Mouse (Mus musculus) embryonic facial prominence, embryonic 14.5 days (tissue): ENCODE results near the gene Smg7. TPM values are rescaled to one million over a fixed set of nuclear protein-coding genes. Genes with fewer than 3 reads are reported as not detected.
A peak's percentile ranks its signal among the peaks of the same experiment; 100 is the strongest.
"Not testable (repeated sequence)": the region's sequence is repeated elsewhere in the genome, so short reads cannot be mapped to it uniquely, and the experiment has no call there.

Source experiments
- ATAC-seq: fragments of 200-750 bp; cut with Nextera tagmentation; 2 replicates; pipeline ENCODE4 v1.8.0; 2017; ENCODE audit warnings: low read depth, moderate number of reproducible peaks, moderate TSS enrichment
- DNase-seq: peaks from one replicate; pipeline ENCODE4 v3.0.0-alpha.2; 2015; ENCODE audit warnings: low spot score
- H3K27ac ChIP-seq: fragments of 300-500 bp; sonication (generic); replicated peaks from 2 replicates; pipeline ENCODE4 v1.5.1; 2014; ENCODE audit warnings: low read depth, mild to moderate bottlenecking, low read length, moderate library complexity
- H3K27me3 ChIP-seq: fragments of 300-500 bp; sonication (generic); replicated peaks from 2 replicates; pipeline ENCODE4 v1.6.1; 2014; ENCODE audit warnings: low read length; ENCODE audit not compliant: control insufficient read depth, insufficient read depth
- H3K36me3 ChIP-seq: fragments of 300-500 bp; sonication (generic); 2 replicates; pipeline ENCODE4 v1.6.1; 2014; ENCODE audit warnings: low read length, mixed read lengths; ENCODE audit not compliant: control insufficient read depth, insufficient read depth
- H3K4me1 ChIP-seq: fragments of 300-500 bp; sonication (generic); 2 replicates; pipeline ENCODE4 v1.6.1; 2014; ENCODE audit warnings: antibody characterized with exemption, low read length; ENCODE audit not compliant: control insufficient read depth, insufficient read depth
- H3K4me2 ChIP-seq: fragments of 300-500 bp; sonication (generic); 2 replicates; pipeline ENCODE4 v1.6.1; 2014; ENCODE audit warnings: low read depth, mild to moderate bottlenecking, low read length, moderate library complexity, mixed read lengths
- H3K4me3 ChIP-seq: fragments of 300-500 bp; sonication (generic); 2 replicates; pipeline ENCODE4 v1.5.1; 2014; ENCODE audit warnings: low read depth, mild to moderate bottlenecking, low read length
- H3K9ac ChIP-seq: fragments of 300-500 bp; sonication (generic); 2 replicates; pipeline ENCODE4 v1.6.1; 2014; ENCODE audit warnings: low read depth, mild to moderate bottlenecking, low read length, moderate library complexity, mixed read lengths
- H3K9me3 ChIP-seq: fragments of 300-500 bp; sonication (generic); 2 replicates; pipeline ENCODE4 v1.6.1; 2016; ENCODE audit warnings: low read length; ENCODE audit not compliant: control insufficient read depth
- WGBS: fragments of 180-500 bp; shearing (Covaris S2); extraction: QIAGEN DNeasy Blood & Tissue Kit; methylation state at CpG from one replicate; pipeline ENCODE4 v1.1.7; 2014; 5-methylcytosine and 5-hydroxymethylcytosine counted together
- polyA plus RNA-seq: library from polyadenylated mRNA; unstranded; fragments of >200 nt; fragmentation: Nextera tagmentation; extraction: Ambion mirVana; gene quantifications from 2 replicates; pipeline ENCODE4 v1.2.1, GENCODE M21; 2014

Smg7 gene
- polyA plus RNA-seq, 1 experiment from 2014 or later: 29.5 TPM

DNA sequence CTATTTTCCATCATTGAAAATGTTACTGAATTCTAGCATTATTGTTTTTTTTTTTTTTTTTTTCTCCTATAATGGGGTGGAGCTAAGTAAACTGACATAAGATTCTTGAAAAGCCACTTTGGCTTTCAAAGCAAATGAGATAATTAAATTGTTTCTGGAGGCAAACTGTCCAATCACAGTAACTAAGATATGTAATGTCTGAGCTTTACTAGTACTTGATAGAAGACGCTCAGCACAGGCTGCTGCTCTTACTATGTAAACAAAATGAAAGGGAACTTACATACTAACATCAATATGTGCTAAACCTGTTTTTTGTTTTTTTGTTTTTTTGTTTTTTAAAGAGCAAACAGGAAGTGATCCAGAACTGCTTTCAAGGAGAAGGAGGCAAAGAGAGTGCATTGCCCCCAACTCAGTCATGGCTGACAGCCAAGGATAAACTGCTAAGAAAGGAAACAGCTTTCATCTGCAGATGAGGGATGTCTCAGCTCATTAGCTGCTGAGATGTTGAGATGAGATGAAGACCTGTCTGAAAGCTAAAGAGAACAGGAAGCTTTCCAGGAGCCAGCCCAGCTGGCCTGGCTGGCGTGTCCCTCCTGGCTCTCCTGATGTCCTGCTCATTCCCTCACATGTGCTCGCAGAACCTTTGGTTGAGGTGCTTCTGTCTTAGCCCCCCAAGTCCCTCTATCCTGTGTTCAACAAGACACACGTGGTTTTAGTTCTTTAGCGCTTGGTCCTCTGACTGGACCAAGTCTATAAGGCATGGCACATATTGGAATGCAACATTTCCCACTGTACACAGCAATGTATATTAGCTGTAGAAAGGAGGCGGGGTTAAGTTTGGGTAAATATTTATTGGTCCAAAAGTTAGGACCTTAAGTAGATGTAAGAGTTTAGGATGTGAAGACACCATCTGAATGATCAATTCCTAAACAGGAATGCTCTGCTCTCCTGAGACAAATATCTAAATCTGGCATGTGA is 11.3 kb upstream of the Smg7 start:
- Histone ChIP-seq H3K4me2 (no peak overlapping the region), H3K9me3 (no peaks in the 10 kb centered on the region), H3K4me3 (no peak overlapping the region), H3K4me1 (no peaks in the 10 kb centered on the region; the same call in 1 of the 2 replicates), H3K36me3 (no peaks in the 10 kb centered on the region), H3K27me3 (no peaks in the 10 kb centered on the region), H3K27ac (no peak overlapping the region), H3K9ac (no peak overlapping the region)
- 71% methylated on average over 6 of the region's 6 CpGs for WGBS
- peak; percentile 22 for DNase-seq
- ATAC-seq: no peak

- Histone ChIP-seq H3K9ac (no peak overlapping the region; the same call in 1 of the 2 replicates), H3K4me3 (peak overlapping the region; percentile 72), H3K4me2 (peak overlapping the region; percentile 93), H3K27ac (no peak overlapping the region; the same call in 1 of the 2 replicates), H3K27me3 (no peaks in the 10 kb centered on the region), H3K4me1 (peaks cover 13% of the 10 kb centered on the region), H3K36me3 (no peaks in the 10 kb centered on the region), H3K9me3 (no peaks in the 10 kb centered on the region)
- DNase-seq (peak; percentile 92), ATAC-seq (peak; percentile 38)
- WGBS: 1% methylated on average over 14 of the region's 14 CpGs
Measured at GRCm38 (mm10) chr1:152904469-152904868, 2.0 kb upstream of the Smg7 start.

- ATAC-seq: peak; percentile 5; the same call in 1 of the 2 replicates
- peak; percentile 23 for DNase-seq
Measured at GRCm38 (mm10) chr1:152903591-152904135, 1.2 kb upstream of the Smg7 start.

DNA sequence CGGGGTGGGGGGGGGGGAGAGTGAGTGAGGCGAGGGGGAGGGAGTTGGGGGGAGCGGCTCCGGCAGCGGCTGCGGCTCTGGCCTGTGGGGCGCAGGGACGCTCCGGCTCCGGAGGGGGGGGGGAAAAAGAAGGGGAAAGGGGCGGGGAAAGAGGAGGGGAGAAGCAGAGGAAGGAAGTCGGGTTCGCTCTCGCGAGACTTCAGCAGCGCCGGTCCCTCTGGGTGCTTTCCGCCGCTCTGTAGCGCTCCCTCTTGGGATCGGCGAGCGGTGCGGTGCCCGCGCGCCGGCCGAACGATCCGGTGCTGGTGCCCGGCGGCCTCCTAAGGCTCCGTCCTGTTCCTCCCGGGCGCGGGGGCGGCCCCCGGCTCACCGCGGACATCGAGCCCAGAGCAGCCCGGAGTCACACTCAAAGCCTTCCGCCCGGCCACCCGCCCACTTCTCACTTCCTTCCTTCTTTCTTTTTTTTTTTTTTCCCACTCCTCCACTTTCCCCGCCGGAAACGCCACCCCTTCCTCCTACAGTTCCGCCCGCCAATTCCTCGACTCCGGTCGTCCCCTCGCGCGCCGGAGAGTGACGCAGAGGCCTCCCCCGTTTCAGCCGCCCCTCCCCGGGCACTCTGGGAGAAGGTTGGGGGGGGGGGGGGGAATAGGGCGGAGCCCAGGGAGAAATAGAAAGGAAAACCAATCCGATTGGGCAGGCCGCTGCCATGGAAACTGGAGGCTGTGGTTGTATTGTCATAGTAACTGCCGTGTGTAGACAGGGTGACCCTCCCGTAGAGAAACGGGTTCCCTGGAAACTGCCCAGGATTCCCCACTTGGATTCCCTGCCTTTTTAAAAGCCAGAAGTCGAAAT is 445 bp upstream of the Smg7 start:
- H3K36me3 ChIP-seq: no peaks in the 10 kb centered on the region
- no peaks in the 10 kb centered on the region for H3K9me3 ChIP-seq
- H3K4me1 ChIP-seq: peaks cover 13% of the 10 kb centered on the region
- WGBS: under 1% methylated on average over 42 of the region's 69 CpGs
- ATAC-seq (peak; percentile 89), DNase-seq (peak; percentile 98)
- peak overlapping the region; percentile 99 for H3K27ac ChIP-seq
- no peaks in the 10 kb centered on the region for H3K27me3 ChIP-seq
- peak overlapping the region; percentile 87 for H3K9ac ChIP-seq
- H3K4me2 ChIP-seq: peak overlapping the region; percentile 93
- H3K4me3 ChIP-seq: peak overlapping the region; percentile 72

More at GRCm38 (mm10) chr1:152903591-152904135, 1.2 kb upstream of the Smg7 start:
- Histone ChIP-seq H3K27me3 (no peaks in the 10 kb centered on the region), H3K27ac (peak overlapping the region; percentile 99), H3K4me1 (peaks cover 13% of the 10 kb centered on the region), H3K4me2 (peak overlapping the region; percentile 93), H3K9me3 (no peaks in the 10 kb centered on the region), H3K36me3 (no peaks in the 10 kb centered on the region), H3K4me3 (peak overlapping the region; percentile 72), H3K9ac (peak overlapping the region; percentile 87)
- under 1% methylated on average over 34 of the region's 36 CpGs for WGBS

DNA sequence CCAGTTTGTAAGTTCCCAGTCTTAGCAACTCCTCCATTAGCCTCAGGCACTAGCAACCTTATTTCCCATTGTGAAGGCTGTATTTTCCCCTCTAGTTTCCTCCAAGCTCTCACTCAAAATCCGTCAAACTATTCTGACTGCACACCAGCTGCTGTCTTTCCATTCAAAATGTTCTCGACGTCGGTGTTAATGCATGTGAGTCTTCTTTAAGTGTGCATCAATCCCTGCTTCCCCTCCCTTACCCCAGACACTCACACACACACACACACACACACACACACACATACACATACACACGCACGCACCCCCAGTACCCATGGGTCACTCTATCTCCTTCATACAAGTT is 1.1 kb downstream of the Smg7 start:
- no peaks in the 10 kb centered on the region for H3K36me3 ChIP-seq
- H3K27ac ChIP-seq: peak overlapping the region; percentile 99
- H3K4me2 ChIP-seq: peak overlapping the region; percentile 62
- peaks cover 13% of the 10 kb centered on the region for H3K4me1 ChIP-seq
- H3K9ac ChIP-seq: peak overlapping the region; percentile 87
- WGBS: under 1% methylated on average over 6 of the region's 6 CpGs
- no peak for DNase-seq
- H3K27me3 ChIP-seq: no peaks in the 10 kb centered on the region
- no peaks in the 10 kb centered on the region for H3K9me3 ChIP-seq
- H3K4me3 ChIP-seq: peak overlapping the region; percentile 72
- ATAC-seq: no peak

GRCm38 (mm10) chr1:152888086-152888485 is 14.4 kb downstream of the Smg7 start:
- H3K9ac ChIP-seq, H3K4me2 ChIP-seq, H3K9me3 ChIP-seq, ATAC-seq, H3K36me3 ChIP-seq, H3K4me1 ChIP-seq, H3K4me3 ChIP-seq, DNase-seq, H3K27ac ChIP-seq, H3K27me3 ChIP-seq: not testable (repeated sequence)
- WGBS: 93% methylated on average over 3 of the region's 5 CpGs

GRCm38 (mm10) chr1:152871031-152871430 is 31.4 kb downstream of the Smg7 start:
- peaks cover 36% of the 10 kb centered on the region for H3K36me3 ChIP-seq
- 77% methylated on average over 3 of the region's 3 CpGs for WGBS
- H3K27me3 ChIP-seq: no peaks in the 10 kb centered on the region
- no peak overlapping the region for H3K4me3 ChIP-seq
- no peak overlapping the region for H3K27ac ChIP-seq
- H3K4me2 ChIP-seq: no peak overlapping the region
- no peaks in the 10 kb centered on the region for H3K4me1 ChIP-seq
- DNase-seq (no peak), ATAC-seq (no peak)
- H3K9me3 ChIP-seq: no peaks in the 10 kb centered on the region
- no peak overlapping the region for H3K9ac ChIP-seq

- H3K4me3 ChIP-seq: no peak overlapping the region
- no peaks in the 10 kb centered on the region for H3K27me3 ChIP-seq
- no peaks in the 10 kb centered on the region for H3K9me3 ChIP-seq
- 85% methylated on average over 6 of the region's 6 CpGs for WGBS
- H3K9ac ChIP-seq: no peak overlapping the region
- H3K4me2 ChIP-seq: no peak overlapping the region
- no peaks in the 10 kb centered on the region for H3K4me1 ChIP-seq
- ATAC-seq: no peak
- no peak for DNase-seq
- no peak overlapping the region for H3K27ac ChIP-seq
- H3K36me3 ChIP-seq: peaks cover 48% of the 10 kb centered on the region
Measured at GRCm38 (mm10) chr1:152869901-152870300, 32.5 kb downstream of the Smg7 start.
